In the genomic region with DNA sequence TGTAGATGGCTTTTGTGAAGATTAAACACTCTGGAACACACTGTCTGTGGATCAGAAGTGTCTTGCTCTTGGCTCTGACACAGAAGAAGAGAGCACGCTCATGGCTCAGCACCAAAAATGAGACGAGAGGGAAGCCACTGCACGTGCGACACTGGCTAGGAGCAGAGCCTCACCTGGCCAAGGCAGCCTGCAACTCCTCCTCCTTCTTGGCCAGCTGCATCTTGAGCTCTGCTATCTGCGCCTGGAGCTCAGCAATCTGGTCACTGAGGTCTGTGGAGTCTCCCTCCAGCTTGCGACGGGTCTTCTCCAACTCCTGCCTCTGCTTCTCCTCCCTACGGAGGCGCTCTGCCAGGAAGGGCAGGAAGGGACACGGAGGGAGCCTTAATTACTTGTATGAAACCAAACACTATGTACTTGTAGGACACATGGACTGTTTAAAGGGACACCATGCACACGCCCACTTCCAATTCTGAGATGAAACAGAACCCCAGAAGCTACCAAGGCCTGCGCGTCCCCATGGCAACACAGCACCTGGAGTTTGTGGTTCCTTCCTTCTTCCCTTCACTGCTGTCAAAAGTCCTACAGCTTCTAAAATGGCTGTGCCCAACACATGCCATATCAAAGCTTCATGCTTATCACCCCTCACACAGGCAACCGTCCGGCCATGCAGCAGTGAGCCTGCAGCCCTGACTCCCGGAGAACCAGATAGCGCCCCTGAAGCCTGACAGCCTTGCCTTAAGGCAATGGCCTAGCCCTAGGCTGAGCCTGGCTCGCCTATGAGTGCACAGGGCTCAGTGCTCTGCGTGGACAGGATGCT, we compare ENCODE assay signal across 1 mouse cellular context.
A peak's percentile ranks its signal among the peaks of the same experiment; 100 is the strongest.
TF ChIP-seq lines count a peak whose summit lies in the region.

No protein-coding gene starts in this region.

TF ChIP-seq in MEL, 35 proteins besides CTCF, POLR2A, EP300 and RAD21 (continued from another document):
- TF ChIP-seq MEF2A (IDR thresholded peaks at IDR 0.05; ENCODE audit: extremely low read depth, insufficient replicate concordance, low read depth, low read length, poor library complexity, severe bottlenecking) = no peak
- no peak for TF ChIP-seq CHD1 (IDR thresholded peaks at IDR 0.05; ENCODE audit: low read depth, low read length)
- no peak for TF ChIP-seq CHD2 (IDR thresholded peaks at IDR 0.05; ENCODE audit: low read length)
- TF ChIP-seq USF2 (IDR thresholded peaks at IDR 0.05; ENCODE audit: borderline replicate concordance in 1 of 2, insufficient read depth in 1 of 2, low read depth in 1 of 2, low read length in 2 of 2) = no peak
- no peak for TF ChIP-seq NELFE (IDR thresholded peaks at IDR 0.05; ENCODE audit: low read depth, low read length)
- peak; percentile 63 for TF ChIP-seq RCOR1 (IDR thresholded peaks at IDR 0.05; ENCODE audit: low read depth, low read length)
- no peak for TF ChIP-seq MAFK (IDR thresholded peaks at IDR 0.05; ENCODE audit: borderline replicate concordance, low read depth, low read length)
- TF ChIP-seq ZMIZ1 (IDR thresholded peaks at IDR 0.05; ENCODE audit: low read depth, low read length) = no peak
- peak; percentile 88 for TF ChIP-seq GATA1 (IDR thresholded peaks at IDR 0.05; ENCODE audit: low read depth, low read length)
- no peak for TF ChIP-seq ZKSCAN1 (IDR thresholded peaks at IDR 0.05; ENCODE audit: low read depth, low read length)
- no peak for TF ChIP-seq POLR2AphosphoS5 (IDR thresholded peaks at IDR 0.05; ENCODE audit: borderline replicate concordance, low read depth, low read length)
- TF ChIP-seq GABPA (IDR thresholded peaks at IDR 0.05; ENCODE audit: low read depth, low read length) = no peak
- TF ChIP-seq TCF12 (IDR thresholded peaks at IDR 0.05; ENCODE audit: low read depth, low read length) = peak; percentile 96
- TF ChIP-seq USF1 (IDR thresholded peaks at IDR 0.05; ENCODE audit: low read depth, low read length) = no peak
- peak; percentile 72 for TF ChIP-seq MYC (IDR thresholded peaks at IDR 0.05; ENCODE audit: low read depth, low read length)
- peak; percentile 92 for TF ChIP-seq TAL1 (IDR thresholded peaks at IDR 0.05; ENCODE audit: low read length)
TF ChIP-seq in MEL: peak in this region for 13.
